Mouse (Mus musculus) thymus, postnatal 14 days (tissue): ENCODE data around the gene Leo1.
"Not testable (repeated sequence)": the region's sequence is repeated elsewhere in the genome, so short reads cannot be mapped to it uniquely, and the experiment has no call there.

Source experiments
- DNase-seq: peaks from one replicate; pipeline ENCODE4 v3.0.0; 2021

Gene Leo1

DNA sequence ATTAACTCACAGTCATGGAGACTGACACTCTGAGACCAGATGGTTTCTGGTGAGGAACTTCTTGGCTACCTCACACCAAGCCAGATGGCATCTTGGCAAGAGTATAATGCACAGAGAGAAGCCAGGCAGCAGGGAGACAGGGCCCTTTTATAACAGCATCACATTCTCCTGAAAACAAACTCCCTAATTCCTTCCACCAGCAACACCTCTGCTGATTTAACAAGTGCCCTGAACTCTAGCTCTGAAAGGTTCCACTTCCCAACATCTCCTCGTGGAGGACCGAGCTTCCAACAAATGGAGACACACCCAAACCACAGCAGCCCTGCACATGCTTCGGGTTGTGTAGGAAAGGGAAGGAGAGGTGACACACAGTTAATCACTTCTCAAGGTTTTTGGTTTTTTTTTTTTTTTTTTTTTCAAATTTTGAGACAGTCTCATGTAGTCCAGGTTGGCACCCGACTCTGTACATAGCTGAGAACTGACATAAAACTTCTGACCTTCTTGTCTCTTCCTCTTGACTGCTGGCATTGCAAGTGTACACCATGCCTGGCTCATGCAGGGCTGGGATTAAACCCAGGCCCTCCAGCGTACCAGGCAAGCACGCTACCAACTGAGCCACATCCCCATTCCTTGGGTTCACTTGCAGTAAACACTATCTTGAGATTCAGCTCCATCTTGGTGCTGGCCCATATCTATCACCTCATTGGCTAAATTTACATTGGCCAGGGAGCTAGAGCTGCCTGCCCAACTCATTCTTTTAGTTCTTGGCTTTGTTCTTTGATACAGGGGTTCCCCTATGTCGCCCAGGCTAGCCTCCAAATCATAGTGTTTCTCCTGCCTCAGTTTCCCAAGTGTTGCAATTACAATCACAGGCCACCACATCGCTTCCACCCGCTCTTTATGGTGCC lies 13.7 kb upstream of the Leo1 start:
- DNase-seq, result no peak

DNA sequence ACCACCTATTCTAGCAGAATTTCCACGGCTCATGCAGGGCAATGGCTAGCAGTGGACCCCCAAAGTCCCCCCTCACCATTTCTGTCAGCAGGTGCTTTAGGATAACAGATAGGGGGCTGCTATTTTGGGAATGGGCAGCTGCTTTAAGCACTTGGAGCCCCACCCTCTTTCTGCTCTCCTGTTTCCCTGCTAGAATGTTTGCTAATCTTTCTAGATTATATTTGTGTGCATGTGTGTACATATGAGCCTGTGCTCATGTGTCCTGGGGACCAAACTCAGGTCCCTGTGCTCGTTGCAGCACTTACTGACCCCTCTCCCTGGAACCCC lies 13.1 kb upstream of the Leo1 start:
- no peak for DNase-seq

DNA sequence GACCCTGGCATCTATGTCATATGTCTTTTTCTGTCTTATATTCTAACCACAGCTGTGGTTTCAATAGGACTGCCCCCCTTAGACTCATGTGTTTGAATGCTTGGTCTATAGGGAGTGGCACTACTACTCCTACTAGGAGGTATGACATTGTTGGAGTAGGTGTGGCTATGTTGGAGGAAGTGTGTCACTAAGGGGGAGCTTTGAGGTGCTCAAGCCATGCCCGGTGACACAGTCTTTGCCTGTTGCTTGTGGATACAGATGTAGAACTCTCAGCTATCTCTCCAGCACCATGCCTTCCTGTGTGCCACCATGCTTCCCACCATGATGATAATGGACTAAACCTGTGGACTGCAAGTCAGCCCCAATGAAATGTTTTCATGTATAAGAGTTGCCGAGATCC lies 12.3 kb upstream of the Leo1 start:
- DNase-seq, result no peak

DNA sequence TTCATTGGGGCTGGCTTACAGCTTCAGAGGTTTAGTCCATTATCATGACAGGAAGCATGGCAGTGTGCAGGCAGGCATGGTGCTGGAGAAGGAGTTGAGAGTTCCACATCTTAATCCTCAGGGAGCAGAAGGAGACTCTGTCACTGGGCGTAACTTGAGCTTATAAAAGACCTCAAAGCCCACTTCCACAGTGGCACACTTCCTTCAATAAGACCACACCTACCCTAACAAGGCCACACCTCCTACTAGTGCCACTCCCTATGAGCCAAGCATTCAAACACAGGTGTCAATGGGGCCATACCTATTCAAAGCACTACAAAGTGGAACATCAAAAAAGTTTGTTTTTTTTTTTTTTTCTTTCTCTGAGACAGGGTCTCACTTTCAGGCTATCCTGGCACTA lies 11.7 kb upstream of the Leo1 start:
- DNase-seq, result no peak

DNA sequence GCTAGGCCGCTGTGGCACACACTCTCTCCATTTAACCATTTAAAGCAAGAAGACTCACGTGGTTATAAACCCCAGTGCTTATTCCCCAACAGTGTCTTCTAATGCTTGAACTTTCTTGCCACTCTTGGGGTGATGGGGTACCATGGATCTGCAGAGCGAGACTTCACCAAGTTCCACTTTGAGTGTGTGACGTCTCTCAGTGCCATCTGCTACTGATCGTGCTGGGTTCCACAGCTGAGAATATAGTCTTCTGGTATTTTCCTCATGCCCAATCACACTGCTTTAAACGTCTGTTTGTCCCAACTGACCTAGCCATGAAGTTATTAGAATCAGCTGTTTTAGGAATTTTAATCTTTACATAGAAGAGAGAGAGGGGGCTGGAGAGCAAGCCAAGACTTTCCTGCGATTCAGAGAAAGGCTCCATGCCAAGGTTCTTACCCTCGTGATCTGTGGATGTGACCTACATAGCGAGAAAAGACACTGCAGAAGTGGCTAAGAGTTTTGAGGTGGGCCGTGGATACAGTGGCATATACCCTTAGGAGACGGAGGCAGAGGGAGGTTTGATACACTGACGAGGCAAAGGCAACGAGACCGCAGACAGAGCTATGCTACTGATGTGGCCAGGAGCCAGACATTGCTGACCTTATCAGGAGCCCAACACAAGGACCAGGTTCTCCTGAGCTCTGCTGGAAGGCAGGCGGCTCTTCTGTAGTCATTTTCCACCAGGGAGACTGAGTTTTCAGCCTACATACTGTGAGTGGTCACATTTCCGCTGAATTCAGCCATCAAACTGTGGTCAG lies 10.3 kb upstream of the Leo1 start:
- no peak for DNase-seq

DNA sequence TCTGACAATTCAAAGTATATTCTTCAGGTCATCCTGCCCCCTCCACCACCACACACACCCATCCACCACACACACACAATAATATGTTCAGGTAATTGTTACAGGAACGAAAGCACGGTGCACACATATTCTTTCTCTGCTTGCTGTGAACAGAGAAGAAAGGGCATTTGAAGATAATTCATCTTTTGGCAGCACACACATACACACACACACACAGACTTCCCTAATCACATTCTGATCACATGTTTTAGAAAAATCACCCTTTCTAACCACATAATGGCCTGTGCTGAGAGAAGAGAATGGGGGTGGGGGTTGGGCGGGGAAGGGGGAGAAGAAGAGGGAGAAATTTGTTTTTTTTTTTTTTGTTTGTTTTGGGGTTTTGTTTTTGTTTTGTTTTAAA lies 8.6 kb upstream of the Leo1 start:
- no peak for DNase-seq

DNA sequence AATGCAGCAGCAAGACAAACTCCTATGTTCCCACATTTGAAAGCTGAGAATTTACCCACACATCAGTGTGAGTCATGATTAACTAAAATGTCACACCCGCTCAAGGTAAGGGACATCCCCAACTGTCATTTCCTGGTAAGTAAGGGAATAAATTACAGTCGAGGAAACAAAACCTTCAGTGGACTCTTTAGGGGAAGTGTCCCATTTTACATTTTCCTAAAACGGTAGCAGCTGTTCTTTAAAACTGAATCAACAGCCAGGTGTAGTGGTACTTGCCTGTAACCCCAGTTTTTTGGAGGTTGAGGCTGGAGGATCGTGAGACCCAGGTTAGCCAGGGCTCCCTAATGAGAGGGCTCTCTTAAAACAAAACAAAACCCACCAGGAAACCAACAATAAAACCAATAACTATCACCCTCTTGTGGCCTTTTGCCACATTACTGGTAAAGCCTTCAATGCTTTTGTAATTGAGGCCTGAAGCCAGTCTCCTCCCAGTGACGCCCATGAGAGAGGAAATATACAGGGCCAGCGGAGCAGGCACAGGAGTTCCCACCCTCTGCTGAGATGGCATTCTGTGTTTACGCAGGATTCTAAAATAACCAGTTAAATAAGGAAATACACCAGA lies 7.0 kb upstream of the Leo1 start:
- DNase-seq, result peak; percentile 74

DNA sequence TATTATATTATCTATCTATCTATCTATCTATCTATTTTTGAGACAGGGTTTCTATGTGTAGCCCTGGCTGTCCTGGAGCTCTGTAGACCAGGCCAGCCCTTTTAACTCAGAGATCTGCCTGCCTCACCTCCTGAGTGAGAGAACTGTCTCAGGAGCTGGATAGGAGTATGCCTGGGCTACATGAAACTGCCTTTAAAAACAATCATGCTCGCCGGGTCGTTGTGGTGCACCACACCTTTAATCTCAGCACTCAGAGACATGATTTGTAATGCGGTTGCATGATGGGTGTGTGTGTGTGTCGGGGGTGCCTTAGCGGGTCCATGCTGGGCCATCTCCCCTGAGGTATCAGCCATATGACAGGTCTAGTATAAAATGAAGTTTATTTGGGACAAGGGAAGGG lies 6.5 kb upstream of the Leo1 start:
- no peak for DNase-seq

DNA sequence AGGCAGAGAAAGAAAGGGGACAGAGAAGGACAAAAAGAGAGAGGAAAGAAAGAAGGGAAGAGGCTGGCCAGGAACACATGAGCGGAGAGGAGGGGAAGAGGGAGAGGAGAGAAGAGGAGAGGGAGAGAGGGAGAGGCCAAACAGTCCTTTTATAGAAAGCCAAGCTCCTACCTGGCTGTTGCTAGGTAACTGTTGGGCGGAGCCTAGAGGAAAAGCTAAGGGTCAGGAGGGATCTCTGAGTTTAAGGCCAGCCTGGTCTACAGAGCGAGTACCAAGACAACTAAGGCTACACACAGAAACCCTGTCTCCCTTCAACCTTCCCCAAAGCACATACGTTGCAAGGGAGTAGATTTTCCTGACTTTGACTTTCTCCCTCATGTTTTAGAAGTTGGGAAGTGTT lies 6.0 kb upstream of the Leo1 start:
- DNase-seq, result no peak

DNA sequence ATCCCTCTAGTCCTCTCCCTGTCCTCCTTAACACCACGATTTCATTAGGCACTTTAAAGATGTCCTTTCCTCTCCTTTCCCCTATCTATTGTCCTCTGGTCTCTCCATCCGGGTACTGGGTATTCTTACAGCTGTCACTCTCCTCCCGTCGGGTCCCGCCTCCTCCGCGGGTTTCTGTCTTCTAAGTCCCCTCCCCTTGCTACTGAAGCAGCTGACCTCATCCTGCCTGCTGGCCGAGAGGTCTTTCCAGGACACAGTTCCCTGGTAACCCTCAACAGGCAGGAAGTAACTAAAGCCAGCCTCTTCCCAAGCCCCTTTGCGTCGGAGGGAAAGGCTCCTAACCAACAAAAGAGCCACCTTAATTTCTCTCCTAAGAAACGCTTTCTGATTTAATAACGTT lies 5.4 kb upstream of the Leo1 start:
- DNase-seq, result peak; percentile 67

DNA sequence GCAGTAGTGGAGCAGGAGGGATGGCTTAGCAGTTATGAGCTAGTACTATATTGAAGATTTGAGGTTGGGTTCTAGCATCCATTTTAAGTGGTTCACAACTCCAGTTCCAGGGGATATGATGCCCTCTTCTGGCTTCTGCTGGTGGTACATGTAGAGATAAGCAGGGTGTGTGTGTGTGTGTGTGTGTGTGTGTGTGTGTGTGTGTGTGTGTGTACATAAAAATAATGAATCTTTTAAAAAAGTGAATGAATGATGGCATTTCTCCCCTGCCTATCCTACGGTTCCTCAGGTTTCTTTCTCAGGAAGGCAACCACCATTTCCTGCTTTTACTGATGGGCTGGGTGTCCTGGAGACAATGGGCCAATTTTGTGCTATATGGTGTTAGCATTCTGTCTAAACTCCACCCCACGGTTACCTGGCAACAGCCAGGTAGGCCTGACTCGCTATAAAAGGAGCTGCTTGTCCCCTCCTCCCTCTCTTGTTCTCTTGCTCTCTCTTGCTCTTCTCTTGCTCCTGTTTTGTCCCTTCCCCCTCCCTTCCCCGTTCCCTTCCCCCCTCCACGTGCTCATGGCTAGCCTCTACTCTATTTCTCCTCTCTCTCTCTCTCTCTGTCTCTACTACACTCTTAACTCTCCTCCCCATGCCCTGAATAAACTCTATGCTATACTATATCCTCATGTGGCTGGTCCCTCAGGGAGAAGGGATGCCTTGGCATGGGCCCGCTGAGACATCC lies 3.5 kb upstream of the Leo1 start:
- DNase-seq, result peak; percentile 79

DNA sequence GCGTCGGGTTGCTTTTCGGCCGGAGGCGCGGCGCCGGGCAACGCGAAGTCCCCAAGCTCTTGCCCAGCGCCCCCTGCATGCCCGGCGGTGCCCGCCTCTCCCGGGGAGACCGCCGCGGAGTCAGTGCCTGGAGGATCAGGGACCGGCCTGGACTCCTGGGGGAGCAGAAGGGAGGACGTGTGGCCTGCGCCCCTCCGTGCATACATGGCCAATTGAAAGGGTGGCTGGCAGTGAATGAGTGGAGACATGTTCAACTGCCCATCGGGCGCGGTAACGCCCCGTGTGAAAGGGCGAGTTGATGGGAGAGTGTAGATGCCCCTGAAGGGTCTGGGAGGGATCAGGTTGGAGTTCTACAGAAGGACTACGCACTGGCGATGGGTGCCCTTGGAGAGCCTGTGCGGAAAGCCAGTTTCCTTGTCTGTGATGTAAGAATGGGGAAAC lies 387 bp downstream of the Leo1 start:
- peak; percentile 83 for DNase-seq

DNA sequence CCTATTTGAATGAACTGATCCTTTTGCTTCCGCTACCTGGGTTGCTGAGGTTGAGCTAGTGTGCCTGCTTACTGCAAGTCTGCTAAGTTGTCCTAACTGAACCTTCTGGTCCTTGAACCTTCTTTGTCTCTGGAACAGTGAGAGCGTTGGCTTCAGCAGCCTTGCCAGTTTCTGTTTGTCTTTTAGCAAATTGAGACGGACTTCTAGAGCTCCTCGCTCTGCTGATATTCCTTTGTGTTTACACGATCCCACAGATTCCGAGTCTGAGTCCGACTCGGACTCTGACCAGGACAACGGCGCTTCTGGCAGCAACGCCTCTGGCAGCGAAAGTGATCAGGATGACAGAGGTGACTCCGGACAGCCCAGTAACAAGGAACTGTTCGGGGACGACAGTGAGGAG lies 3.7 kb downstream of the Leo1 start:
- DNase-seq, result no peak

DNA sequence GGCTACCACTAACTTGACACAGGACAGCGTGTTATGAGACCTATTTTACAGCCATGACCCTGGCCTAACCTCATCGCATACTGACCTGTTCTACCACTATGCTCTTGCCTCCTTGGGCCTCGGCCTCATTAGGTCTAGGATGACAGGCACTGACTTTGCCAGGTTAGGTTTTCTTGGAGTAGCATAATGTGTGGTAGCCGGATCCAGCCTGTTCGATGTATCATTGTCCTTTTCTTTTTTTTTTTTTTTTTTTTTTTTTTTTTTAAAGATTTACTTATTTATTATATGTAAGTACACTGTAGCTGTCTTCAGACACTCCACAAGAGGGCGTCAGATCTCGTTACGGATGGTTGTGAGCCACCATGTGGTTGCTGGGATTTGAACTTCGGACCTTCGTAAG lies 5.2 kb downstream of the Leo1 start:
- DNase-seq, result not testable (repeated sequence)

DNA sequence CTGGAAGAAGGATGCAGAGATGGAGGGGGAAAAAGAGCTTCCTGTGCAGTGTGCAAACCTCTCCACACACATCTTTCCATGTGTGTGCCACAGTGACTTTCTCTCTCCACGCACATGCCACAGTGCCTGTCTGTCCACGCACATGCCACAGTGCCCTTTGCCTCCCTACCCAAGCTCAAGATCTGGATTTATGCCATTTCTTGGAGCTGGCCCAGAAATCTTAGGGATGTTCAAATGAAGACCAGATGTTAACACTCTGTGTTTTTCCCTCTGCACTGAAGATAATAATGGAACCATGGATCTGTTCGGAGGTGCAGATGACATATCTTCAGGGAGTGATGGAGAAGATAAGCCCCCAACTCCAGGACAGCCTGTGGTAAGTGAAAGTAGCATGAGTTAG lies 6.7 kb downstream of the Leo1 start:
- DNase-seq, result no peak

DNA sequence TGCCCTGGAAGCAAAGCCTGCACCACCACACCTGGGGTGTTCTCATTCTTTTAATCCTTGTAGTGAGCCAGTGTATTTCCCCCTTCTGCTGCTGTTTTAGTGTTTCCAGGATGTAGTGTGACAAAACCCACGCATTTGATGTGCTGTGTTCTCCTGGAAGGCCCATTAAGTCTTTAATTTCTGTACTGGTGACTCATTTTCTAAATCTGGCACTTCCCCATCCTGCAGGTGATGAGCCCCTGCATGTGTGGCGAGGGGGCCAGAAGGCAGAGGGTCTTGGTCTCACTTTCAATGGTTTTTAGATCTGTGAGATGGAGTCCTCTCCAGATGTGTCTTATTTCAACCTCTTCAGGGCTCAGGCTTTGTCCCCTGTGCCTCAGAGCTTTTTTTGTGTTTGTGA lies 12.7 kb downstream of the Leo1 start:
- no peak for DNase-seq

DNA sequence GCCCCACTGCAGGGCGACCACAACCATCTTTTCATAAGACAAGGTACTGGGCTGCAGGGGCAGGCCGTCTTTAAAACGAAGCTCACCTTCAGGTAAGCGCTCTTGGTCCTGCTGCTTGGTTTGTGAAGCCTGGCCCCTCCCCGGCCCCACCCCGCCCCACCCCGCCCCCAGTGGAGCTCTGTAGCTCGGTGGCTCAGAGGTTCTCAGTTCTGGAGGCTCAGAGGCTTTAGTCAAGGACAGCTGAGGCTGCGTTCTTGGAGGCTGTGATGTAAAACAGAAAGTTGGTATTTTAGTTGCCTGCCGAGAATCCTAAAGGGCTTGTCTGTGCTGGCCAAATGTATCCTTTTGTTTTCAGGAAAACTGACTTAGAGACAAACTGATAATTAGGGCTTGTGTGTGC lies 14.4 kb downstream of the Leo1 start:
- no peak for DNase-seq

DNA sequence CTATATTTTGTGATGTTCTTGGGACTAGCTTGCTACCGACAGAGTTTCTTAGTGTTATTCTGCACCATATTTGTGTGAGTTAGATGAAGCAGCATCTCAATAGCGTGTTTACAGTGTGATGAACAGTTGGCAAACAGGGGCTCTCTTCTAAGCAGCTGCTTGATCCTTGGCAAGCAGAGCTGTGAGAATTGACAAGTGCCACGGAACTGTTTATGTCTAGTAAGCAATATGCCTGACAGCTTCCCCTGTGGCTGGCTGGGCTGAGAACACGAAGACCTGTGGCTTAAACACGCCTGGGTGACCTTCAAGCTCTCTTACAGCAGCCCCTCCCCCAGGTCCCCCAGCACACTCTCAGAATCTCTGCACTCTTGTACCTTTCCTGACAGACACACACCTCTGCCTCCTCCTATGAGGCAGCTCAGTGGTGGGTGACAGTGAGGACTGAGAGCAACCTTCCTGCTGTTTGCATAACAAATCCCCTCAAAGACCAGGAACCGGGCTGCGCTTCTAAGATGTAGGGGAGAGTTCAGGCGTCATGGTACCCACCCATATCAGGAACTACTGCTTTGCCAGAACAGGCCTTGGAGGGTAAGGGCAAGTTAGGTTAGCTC lies 21.8 kb downstream of the Leo1 start:
- no peak for DNase-seq

DNA sequence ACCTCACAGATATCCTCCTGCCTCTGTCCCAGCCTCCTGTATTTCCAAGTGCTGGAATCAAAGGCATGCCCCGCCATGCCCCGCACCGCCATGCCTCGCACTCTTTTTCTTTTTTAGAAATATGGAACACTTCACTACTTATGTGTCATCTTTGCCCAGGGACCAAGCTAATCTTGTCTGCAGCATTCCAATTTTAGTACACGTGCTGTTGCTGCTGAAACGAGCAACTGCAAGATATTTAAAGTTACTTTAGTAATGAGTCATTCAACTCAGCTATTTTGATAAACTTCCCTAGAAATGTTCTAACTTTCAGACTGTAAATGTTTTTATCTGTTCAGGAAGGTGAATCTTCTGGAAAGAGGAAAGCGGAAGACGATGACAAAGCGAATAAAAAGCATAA lies 24.5 kb downstream of the Leo1 start:
- no peak for DNase-seq

DNA sequence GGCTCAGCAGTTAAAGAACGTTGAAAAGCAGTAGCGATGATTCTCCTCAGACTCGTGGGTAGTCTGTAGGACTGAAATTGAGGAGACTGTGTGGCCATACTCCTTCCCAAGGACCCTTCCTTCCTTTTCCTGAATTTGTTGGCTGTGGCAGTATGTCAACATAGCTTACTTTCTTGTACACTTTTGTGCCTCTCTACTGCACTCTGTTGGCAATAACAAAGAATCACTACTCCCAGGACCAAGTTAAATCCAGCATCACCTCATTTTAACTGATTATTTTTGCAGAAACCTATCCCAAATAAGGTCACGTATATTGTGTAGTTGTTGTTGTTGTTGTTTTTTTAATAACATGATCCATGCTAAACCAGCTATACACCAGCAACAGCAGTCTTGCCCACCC lies 25.3 kb downstream of the Leo1 start:
- DNase-seq, result no peak

DNA sequence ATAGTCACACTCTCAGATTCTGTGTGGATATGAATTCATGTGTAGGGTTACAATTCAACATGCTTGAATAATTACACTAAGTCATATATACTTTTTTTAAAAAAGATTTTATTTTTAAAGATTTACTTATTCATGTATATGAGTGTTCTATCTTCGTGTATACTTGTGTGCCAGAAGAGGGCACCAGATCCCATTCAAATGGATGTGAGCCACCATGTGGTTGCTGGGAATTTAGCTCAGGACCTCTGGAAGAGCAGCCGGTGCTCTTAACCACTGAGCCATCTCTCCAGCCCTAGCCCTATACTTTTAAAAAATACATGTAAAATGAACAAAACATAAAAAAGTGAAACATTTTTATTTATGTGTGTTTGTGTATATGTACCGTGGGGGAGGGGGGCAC lies 26.3 kb downstream of the Leo1 start:
- DNase-seq, result no peak

DNA sequence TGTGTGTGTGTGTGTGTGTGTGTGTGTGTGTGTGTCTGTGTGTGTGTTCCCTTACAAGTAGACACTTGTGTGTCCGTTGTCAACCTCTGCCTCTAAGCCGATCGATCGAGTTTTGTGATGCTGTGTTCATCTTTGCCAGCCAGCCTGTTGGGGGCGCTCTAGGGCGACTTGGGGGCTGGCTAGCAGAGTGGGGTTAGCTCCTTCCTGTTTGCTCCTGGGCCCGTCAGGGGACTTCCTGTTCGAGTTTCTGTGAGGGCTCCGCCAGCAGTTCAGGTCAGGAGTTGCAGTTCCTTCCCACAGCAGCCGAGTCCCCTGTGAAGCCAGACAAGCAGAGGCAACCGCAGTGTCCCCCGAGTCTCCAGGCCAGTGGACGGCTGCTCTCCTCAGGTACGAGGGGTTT lies 27.0 kb downstream of the Leo1 start:
- DNase-seq, result peak; percentile 48

DNA sequence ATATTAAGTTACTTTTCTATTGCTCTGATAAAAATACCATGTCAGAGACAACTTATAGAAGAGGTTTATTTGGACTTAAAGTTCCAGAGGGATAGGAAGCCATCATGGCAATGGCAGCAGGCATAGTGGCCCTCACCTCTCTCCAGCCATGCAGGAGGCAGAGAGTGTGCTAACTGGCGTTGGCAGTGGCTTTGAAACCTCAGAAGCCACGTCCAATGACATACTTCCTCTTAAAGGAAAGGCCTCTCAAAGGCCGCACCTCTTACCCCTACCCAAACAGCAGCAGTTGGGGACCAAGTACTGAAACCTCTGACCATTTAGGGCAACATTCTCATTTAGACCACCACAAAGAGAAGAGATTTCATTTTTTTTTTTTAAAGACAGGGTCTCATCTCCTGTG lies 35.9 kb downstream of the Leo1 start:
- DNase-seq, result no peak
